Mouse (Mus musculus): ENCODE results near the gene Gga3.

Gene Gga3

GRCm38 (mm10) chr11:115564064-115564809, 39.6 kb downstream of the Gga3 start, which contains the start of gene Nup85:
TSS of gene Nup85 (plus strand) at chr11:115564434.
- peak; percentile 96 for ATAC-seq (ENCODE audit: low TSS enrichment)

- ATAC-seq (ENCODE audit: low TSS enrichment) = no peak
Measured at GRCm38 (mm10) chr11:115563406-115563805, 40.4 kb downstream of the Gga3 start.

GRCm38 (mm10) chr11:115555717-115556116, 48.1 kb downstream of the Gga3 start:
- ATAC-seq (ENCODE audit: low TSS enrichment) = no peak

GRCm38 (mm10) chr11:115552783-115553182, 51.1 kb downstream of the Gga3 start:
- no peak for ATAC-seq (ENCODE audit: low TSS enrichment)

- no peak for ATAC-seq (ENCODE audit: low TSS enrichment)
Measured at GRCm38 (mm10) chr11:115543571-115543970, 60.3 kb downstream of the Gga3 start.

- no peak for ATAC-seq (ENCODE audit: low TSS enrichment)
Measured at GRCm38 (mm10) chr11:115538045-115538444, 65.8 kb downstream of the Gga3 start.

- ATAC-seq (ENCODE audit: low TSS enrichment) = peak; percentile 26; the same call in 1 of the 2 replicates
Measured at GRCm38 (mm10) chr11:115536856-115537568, 66.8 kb downstream of the Gga3 start.

- peak; percentile 64 for ATAC-seq (ENCODE audit: low TSS enrichment)
Measured at GRCm38 (mm10) chr11:115536038-115536681, 67.7 kb downstream of the Gga3 start, which contains the start of gene Sumo2. TSS of gene Sumo2 (minus strand) at chr11:115536276.

- peak; percentile 76 for ATAC-seq (ENCODE audit: low TSS enrichment)
Measured at GRCm38 (mm10) chr11:115535401-115536037, 68.3 kb downstream of the Gga3 start.

- no peak for ATAC-seq (ENCODE audit: low TSS enrichment)
Measured at GRCm38 (mm10) chr11:115534759-115535371, 69.0 kb downstream of the Gga3 start.
